Comparison of ENCODE assay signal across 8 mouse cellular contexts in genomic region chr3:96340611-96341312, GRCm38 (mm10). TPM values are rescaled to one million over a fixed set of nuclear protein-coding genes. Genes with fewer than 3 reads are reported as not detected.
DNase-seq lines count a peak whose midpoint lies in the region; ATAC-seq lines count a peak whose summit lies in the region.

No protein-coding gene starts in this region.

- peak overlapping the region; percentile 26 for H3K4me3 ChIP-seq in heart, embryonic 12.5 days
- peak overlapping the region; percentile 27 for H3K4me3 ChIP-seq in liver, embryonic 13.5 days (replicated peaks)

- no peak overlapping the region for H3K27ac ChIP-seq in heart, embryonic 12.5 days (ENCODE audit: poor library complexity, severe bottlenecking)
- H3K27ac ChIP-seq in liver, embryonic 13.5 days, result no peak overlapping the region

- 4% methylated on average over 24 of the region's 24 CpGs for WGBS in heart, embryonic 12.5 days
- 3% methylated on average over 24 of the region's 24 CpGs for WGBS in liver, embryonic 13.5 days (ENCODE audit: insufficient replicate concordance)

- H3K9ac ChIP-seq in heart, embryonic 12.5 days, result no peak overlapping the region
- H3K9ac ChIP-seq in liver, embryonic 13.5 days, result no peak overlapping the region

- no peak for DNase-seq in heart, postnatal 25 days (ENCODE audit: low spot score)
- DNase-seq in CD4-positive helper T cell, adult 2 months (ENCODE audit: low read depth, low spot score), result peak; percentile 51
- DNase-seq in embryo, embryonic 10.5 days (ENCODE audit: low spot score), result peak; percentile 88
- peak; percentile 59 for DNase-seq in liver, embryonic 13.5 days
- DNase-seq in urinary bladder, postnatal 4 days (ENCODE audit: low spot score in 2 of 2), result no peak
- DNase-seq in left cerebral cortex, postnatal 14 days (ENCODE audit: low spot score in 2 of 2), result no peak
- DNase-seq in ovary, postnatal 36 days (ENCODE audit: low spot score), result no peak

- peaks cover 63% of the 10 kb centered on the region for H3K27me3 ChIP-seq in heart, embryonic 12.5 days (replicated peaks)
- peaks cover 77% of the 10 kb centered on the region for H3K27me3 ChIP-seq in liver, embryonic 13.5 days

- no peak for ATAC-seq in heart, embryonic 12.5 days (ENCODE audit: insufficient number of reproducible peaks, low FRiP score)
- ATAC-seq in liver, embryonic 13.5 days (ENCODE audit: low read depth), result peak; percentile 83

- intact Hi-C loops in heart, postnatal 25 days (cut with DNase I), result no loop called here
- intact Hi-C loops in left cerebral cortex, postnatal 14 days (cut with DNase I), result no loop called here

- H3K9me3 ChIP-seq in heart, embryonic 12.5 days (replicated peaks), result no peaks in the 10 kb centered on the region
- H3K9me3 ChIP-seq in liver, embryonic 13.5 days (replicated peaks), result no peaks in the 10 kb centered on the region

- H3K36me3 ChIP-seq in heart, embryonic 12.5 days, result no peaks in the 10 kb centered on the region
- no peaks in the 10 kb centered on the region for H3K36me3 ChIP-seq in liver, embryonic 13.5 days

- H3K4me2 ChIP-seq in heart, embryonic 12.5 days, result peak overlapping the region; percentile 55
- H3K4me2 ChIP-seq in liver, embryonic 13.5 days, result peak overlapping the region; percentile 47

- 0 out of 2 replicates have a peak, but pooled peaks cover 3% of the 10 kb centered on the region for H3K4me1 ChIP-seq in heart, embryonic 12.5 days (replicated peaks)
- H3K4me1 ChIP-seq in liver, embryonic 13.5 days (replicated peaks), result 0 out of 2 replicates have a peak, but pooled peaks cover 3% of the 10 kb centered on the region

RNA-seq across cellular contexts. Expression of gene Fcgr1, which starts 47.0 kb away (rescaled TPM):
- 0.71 and 0.82 TPM in 2 replicates for polyA plus RNA-seq in heart, embryonic 12.5 days (2016; fragmentation: Nextera tagmentation; extraction: Ambion mirVana)
- 1 to 10 TPM in 1 of 2 experiments, under 1 TPM in 1; 0.94 to 1.1 TPM for total RNA-seq in heart, postnatal 25 days (2021)
- polyA plus RNA-seq in liver, embryonic 13.5 days (2015; fragmentation: Nextera tagmentation; extraction: Ambion mirVana), result 3.0 and 4.6 TPM in 2 replicates
- 1 to 10 TPM; 2.1 to 2.7 TPM for total RNA-seq in left cerebral cortex, postnatal 14 days (2021)

Comparison
In these comparisons a context has a peak if more than half of its experiments do, and no peak if none do; other contexts are left out.
1. DNase-seq: peak in CD4-positive helper T cell, adult 2 months (single experiment), embryo, embryonic 10.5 days (single experiment) and liver, embryonic 13.5 days (single experiment); none in heart, postnatal 25 days (single experiment), urinary bladder, postnatal 4 days (0 of 2), left cerebral cortex, postnatal 14 days (0 of 2) and ovary, postnatal 36 days (single experiment).